Mouse (Mus musculus) midbrain, postnatal 0 days (tissue): ENCODE measurements around the gene Raly. TPM values are rescaled to one million over a fixed set of nuclear protein-coding genes. Genes with fewer than 3 reads are reported as not detected.

ENCODE experiments used
- ATAC-seq: fragments of 200-750 bp; cut with Nextera tagmentation; 2 replicates; pipeline ENCODE4 v1.8.0; 2017; ENCODE audit warnings: moderate number of reproducible peaks, mild to moderate bottlenecking, moderate TSS enrichment, moderate library complexity; ENCODE audit not compliant: low FRiP score
- DNase-seq: peaks from one replicate; pipeline ENCODE4 v3.0.0-alpha.2; 2015; ENCODE audit warnings: low spot score
- H3K27ac ChIP-seq: fragments of 300-500 bp; sonication (generic); 2 replicates; pipeline ENCODE4 v1.5.1; 2014; ENCODE audit warnings: low read depth, mild to moderate bottlenecking, low read length, mixed read lengths
- H3K27me3 ChIP-seq: fragments of 300-500 bp; sonication (generic); 2 replicates; pipeline ENCODE4 v1.6.1; 2014; ENCODE audit warnings: low read length, control low read depth, mixed read lengths; ENCODE audit not compliant: insufficient read depth
- H3K36me3 ChIP-seq: fragments of 300-500 bp; sonication (generic); 2 replicates; pipeline ENCODE4 v1.6.1; 2014; ENCODE audit warnings: low read length, control low read depth, mixed read lengths; ENCODE audit not compliant: insufficient read depth
- H3K4me1 ChIP-seq: fragments of 300-500 bp; sonication (generic); 2 replicates; pipeline ENCODE4 v1.6.1; 2014; ENCODE audit warnings: mild to moderate bottlenecking, control low read depth, antibody characterized with exemption, low read length, mixed read lengths; ENCODE audit not compliant: insufficient read depth
- H3K4me2 ChIP-seq: fragments of 300-500 bp; sonication (generic); 2 replicates; pipeline ENCODE4 v1.6.1; 2014; ENCODE audit warnings: low read depth, mild to moderate bottlenecking, low read length, mixed read lengths; ENCODE audit not compliant: poor library complexity, severe bottlenecking
- H3K4me3 ChIP-seq: fragments of 300-500 bp; sonication (generic); 2 replicates; pipeline ENCODE4 v1.5.1; 2014; ENCODE audit warnings: low read depth, mild to moderate bottlenecking, low read length, moderate library complexity
- H3K9ac ChIP-seq: fragments of 300-500 bp; sonication (generic); replicated peaks from 2 replicates; pipeline ENCODE4 v1.6.1; 2014; ENCODE audit warnings: mild to moderate bottlenecking, low read length, moderate library complexity, mixed read lengths; ENCODE audit not compliant: poor library complexity, severe bottlenecking
- H3K9me3 ChIP-seq: fragments of 300-500 bp; sonication (generic); 2 replicates; pipeline ENCODE4 v1.6.1; 2016; ENCODE audit warnings: low read length, control low read depth
- CTCF ChIP-seq: IDR thresholded peaks from 2 replicates; pipeline ENCODE4 v1.5.1; 2016; ENCODE audit warnings: antibody characterized with exemption, mild to moderate bottlenecking
- WGBS: fragments of 180-500 bp; shearing (Covaris S2); extraction: QIAGEN DNeasy Blood & Tissue Kit; methylation state at CpG from one replicate; pipeline ENCODE4 v1.1.7; 2014; 5-methylcytosine and 5-hydroxymethylcytosine counted together
- polyA plus RNA-seq: library from polyadenylated mRNA; unstranded; fragments of >200 nt; fragmentation: Nextera tagmentation; extraction: Ambion mirVana; gene quantifications from 2 replicates; pipeline ENCODE4 v1.2.1, GENCODE M21; 2015
- total RNA-seq: library from RNA; depleted of rRNA; stranded (reverse); fragments of >200 nt; gene quantifications from 2 replicates; pipeline ENCODE4 v1.2.3, GENCODE M21; 2014

Raly gene
- total and polyA plus RNA-seq, 2 experiments from 2014 or later: 19.3 to 132 TPM

DNA sequence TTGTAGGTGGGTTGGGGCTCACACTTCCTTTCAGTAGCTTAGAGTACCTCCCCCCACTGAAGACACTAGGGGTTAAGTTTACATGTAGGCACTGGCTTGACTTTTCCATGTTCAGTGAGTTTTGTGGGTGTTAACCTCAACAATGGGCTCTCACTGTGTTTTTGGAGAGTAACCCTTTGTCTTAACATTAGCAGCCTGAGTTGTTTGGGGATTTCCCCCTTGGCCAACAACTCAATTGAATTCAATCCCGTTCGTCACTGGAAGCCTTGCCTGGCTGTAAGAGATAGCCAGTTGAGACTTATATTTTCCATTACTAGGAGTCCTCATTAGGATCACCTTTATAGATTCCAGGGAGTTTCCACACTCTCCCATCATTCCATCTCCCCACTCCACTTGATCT, 45.6 kb downstream of the Raly start:
- Histone ChIP-seq H3K4me3 (no peak overlapping the region), H3K27ac (no peak overlapping the region), H3K4me2 (no peak overlapping the region), H3K36me3 (no peaks in the 10 kb centered on the region), H3K9ac (no peak overlapping the region), H3K27me3 (no peaks in the 10 kb centered on the region), H3K9me3 (no peaks in the 10 kb centered on the region), H3K4me1 (no peaks in the 10 kb centered on the region)
- no peak for TF ChIP-seq CTCF
- 87% methylated on average over 2 of the region's 2 CpGs for WGBS
- ATAC-seq: no peak
- no peak for DNase-seq

DNA sequence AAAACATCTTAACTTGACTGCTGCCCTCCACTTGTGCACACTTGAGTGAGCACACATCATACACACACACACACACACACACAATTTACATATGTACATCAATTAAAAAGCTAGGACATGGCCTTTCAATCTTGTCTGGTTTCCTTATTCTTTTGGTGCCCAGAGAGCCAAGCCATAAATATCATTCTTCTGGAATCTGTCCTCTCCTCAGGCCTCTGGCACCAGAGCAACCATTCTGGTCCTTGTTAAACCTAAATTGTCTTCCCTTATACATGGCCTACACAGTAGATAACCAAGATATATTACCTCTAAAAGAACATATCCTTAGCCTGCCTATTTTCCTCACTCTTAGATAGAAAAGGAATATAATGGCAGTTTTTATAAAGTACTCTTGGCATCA, 57.2 kb downstream of the Raly start:
- no peak overlapping the region for H3K27ac ChIP-seq
- H3K9ac ChIP-seq: no peak overlapping the region
- H3K36me3 ChIP-seq: no peaks in the 10 kb centered on the region
- H3K4me1 ChIP-seq: no peaks in the 10 kb centered on the region
- no peak for TF ChIP-seq CTCF
- no peaks in the 10 kb centered on the region for H3K9me3 ChIP-seq
- no peak overlapping the region for H3K4me3 ChIP-seq
- no peak overlapping the region for H3K4me2 ChIP-seq
- no peaks in the 10 kb centered on the region for H3K27me3 ChIP-seq
- no peak for ATAC-seq
- DNase-seq: no peak

DNA sequence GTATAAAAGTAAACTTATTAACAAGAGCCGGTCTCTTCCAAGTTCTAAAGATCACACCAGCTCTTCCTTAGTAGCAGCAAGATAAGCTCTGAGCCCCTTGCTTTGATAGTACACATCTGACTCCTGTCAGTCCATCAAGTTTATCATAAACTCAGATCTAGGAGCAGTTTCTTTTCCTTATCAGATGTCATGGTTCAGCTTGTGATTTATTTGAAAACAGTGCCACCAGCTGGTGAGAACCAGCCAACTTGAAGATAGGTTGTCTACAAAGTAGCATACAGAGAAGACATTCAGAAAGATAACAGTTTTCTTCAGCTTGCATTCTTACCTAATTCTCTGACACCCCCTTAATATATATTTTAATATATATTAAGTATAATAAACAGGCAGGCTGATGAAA, 64.5 kb downstream of the Raly start:
- peak; percentile 84 for TF ChIP-seq CTCF
- Histone ChIP-seq H3K27me3 (no peaks in the 10 kb centered on the region), H3K4me1 (no peaks in the 10 kb centered on the region), H3K4me3 (no peak overlapping the region), H3K36me3 (no peaks in the 10 kb centered on the region), H3K9ac (no peak overlapping the region), H3K9me3 (no peaks in the 10 kb centered on the region), H3K4me2 (no peak overlapping the region), H3K27ac (no peak overlapping the region)
- WGBS: 91% methylated on average over 1 of the region's 1 CpGs
- DNase-seq (peak; percentile 71), ATAC-seq (no peak)

DNA sequence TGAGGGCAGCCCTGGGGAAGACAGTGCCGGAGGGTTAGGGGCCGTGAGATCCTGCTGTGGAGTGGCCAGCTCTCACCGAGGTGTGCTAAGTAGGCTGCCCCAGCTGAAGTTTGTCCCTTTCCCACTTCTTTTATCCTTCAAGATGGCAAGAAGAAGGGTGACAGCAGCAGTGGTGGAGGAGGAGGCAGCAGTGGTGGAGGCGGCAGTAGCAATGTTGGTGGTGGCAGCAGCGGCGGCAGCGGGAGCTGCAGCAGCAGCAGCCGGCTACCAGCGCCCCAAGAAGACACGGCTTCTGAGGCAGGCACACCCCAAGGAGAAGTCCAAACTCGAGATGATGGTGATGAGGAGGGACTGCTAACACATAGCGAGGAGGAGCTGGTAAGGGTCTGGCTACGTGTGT, 72.8 kb downstream of the Raly start:
- H3K4me3 ChIP-seq: no peak overlapping the region
- no peaks in the 10 kb centered on the region for H3K4me1 ChIP-seq
- ATAC-seq: no peak
- H3K27me3 ChIP-seq: no peaks in the 10 kb centered on the region
- no peak for DNase-seq
- WGBS: 90% methylated on average over 13 of the region's 13 CpGs
- H3K4me2 ChIP-seq: no peak overlapping the region
- peaks cover 29% of the 10 kb centered on the region for H3K36me3 ChIP-seq
- H3K27ac ChIP-seq: no peak overlapping the region
- TF ChIP-seq CTCF: no peak
- H3K9me3 ChIP-seq: no peaks in the 10 kb centered on the region
- no peak overlapping the region for H3K9ac ChIP-seq

DNA sequence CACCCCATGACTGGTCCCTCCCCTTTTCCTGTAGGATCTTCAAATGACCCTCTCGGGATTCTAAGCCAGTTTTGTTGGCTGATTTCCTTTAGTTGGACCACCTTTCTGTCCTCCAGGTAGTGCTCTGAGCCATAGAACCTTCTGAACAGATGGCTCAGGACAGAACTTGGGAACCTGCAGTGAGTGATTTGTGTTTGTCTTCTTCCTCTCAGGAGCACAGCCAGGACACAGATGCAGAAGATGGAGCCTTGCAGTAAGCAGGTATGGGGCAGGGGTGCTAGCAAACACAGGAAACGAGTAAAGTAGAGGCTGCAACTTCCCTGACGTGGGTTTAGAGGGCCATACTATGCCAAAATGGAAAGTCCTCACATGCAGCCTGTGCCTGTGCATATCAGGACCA, 74.8 kb downstream of the Raly start:
- DNase-seq: no peak
- peaks cover 29% of the 10 kb centered on the region for H3K36me3 ChIP-seq
- H3K4me3 ChIP-seq: no peak overlapping the region
- no peak overlapping the region for H3K4me2 ChIP-seq
- no peak for TF ChIP-seq CTCF
- no peaks in the 10 kb centered on the region for H3K9me3 ChIP-seq
- no peak for ATAC-seq
- no peak overlapping the region for H3K27ac ChIP-seq
- H3K9ac ChIP-seq: no peak overlapping the region
- no peaks in the 10 kb centered on the region for H3K4me1 ChIP-seq
- no peaks in the 10 kb centered on the region for H3K27me3 ChIP-seq
- WGBS: 88% methylated on average over 3 of the region's 3 CpGs

DNA sequence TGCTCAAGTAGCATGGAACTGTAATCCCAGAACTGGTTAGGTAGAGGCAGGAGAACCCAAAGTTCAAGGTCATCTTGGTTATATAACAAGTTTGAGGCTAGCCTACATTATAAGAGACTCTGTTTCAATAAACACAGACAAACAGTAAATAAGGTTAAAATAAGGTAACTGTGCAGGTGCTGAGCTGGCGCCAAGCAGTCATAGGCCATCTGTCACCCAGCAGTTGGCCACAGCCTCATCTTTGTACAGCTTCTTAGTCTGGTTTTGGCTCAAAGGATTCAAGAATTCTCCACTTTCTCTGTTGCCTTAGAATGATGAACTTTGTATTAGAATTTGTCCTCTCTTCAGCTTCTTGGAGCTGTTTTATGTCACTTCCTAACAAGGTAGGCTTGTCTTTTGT, 77.2 kb downstream of the Raly start:
- TF ChIP-seq CTCF: no peak
- Histone ChIP-seq H3K27me3 (no peaks in the 10 kb centered on the region), H3K9me3 (no peaks in the 10 kb centered on the region), H3K36me3 (peaks cover 32% of the 10 kb centered on the region), H3K9ac (no peak overlapping the region), H3K27ac (no peak overlapping the region), H3K4me2 (no peak overlapping the region), H3K4me3 (no peak overlapping the region), H3K4me1 (no peaks in the 10 kb centered on the region)
- no peak for ATAC-seq
- 94% methylated on average over 1 of the region's 1 CpGs for WGBS
- DNase-seq: no peak
